Mouse (Mus musculus) G1E-ER4 (cell line): ENCODE results near the gene Taf12. TPM values are rescaled to one million over a fixed set of nuclear protein-coding genes. Genes with fewer than 3 reads are reported as not detected.

Source experiments
- GATA1 ChIP-seq: IDR thresholded peaks from one replicate; pipeline ENCODE4 v1.8.0; 2012; ENCODE audit warnings: low read length, inconsistent platforms
- polyA plus RNA-seq: library from polyadenylated mRNA; stranded (reverse); fragments of >175 nt; gene quantifications from 2 replicates; pipeline ENCODE4 v1.2.3, GENCODE M21; 2012

The Taf12 gene
- 5.8 and 22.4 TPM in 2 replicates for polyA plus RNA-seq

DNA sequence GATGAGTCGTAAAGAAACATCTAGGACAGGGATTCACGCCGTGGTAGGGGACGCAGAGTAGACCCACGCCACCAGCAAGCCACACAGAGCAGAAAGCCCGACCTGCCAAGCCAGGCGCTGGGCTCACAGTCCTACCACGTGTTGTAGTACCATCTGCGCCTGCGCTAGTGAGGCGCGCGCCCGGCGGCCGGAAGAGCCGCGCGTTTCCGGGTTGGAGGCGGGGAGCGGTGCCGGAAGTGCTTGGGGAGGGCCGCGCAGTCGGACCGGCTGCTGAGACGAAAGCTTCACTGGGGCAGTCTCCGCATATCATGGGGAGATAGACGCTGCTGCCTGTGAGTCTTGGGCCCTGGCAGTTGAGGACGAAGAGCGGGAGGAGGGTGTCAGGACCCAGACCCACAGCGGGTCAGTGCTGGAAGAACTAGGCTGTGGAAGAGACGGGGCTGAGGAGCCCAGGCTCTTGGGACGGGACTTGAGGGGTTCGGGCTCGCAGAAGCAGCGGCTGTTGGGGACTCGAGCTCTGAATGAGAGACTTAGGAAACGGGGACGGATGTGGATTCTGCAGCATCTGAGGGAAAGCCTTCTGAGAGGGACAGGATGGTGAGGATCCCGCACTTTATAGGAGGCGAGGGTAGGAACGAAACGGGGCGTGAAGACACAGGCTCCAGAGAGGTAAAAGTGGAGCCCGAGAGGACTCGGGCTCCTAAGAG lies at the start of gene Taf12:
TSS of gene Taf12 (plus strand) at position 220 of the 707 bp plus-strand sequence.
- TF ChIP-seq GATA1 = no peak

DNA sequence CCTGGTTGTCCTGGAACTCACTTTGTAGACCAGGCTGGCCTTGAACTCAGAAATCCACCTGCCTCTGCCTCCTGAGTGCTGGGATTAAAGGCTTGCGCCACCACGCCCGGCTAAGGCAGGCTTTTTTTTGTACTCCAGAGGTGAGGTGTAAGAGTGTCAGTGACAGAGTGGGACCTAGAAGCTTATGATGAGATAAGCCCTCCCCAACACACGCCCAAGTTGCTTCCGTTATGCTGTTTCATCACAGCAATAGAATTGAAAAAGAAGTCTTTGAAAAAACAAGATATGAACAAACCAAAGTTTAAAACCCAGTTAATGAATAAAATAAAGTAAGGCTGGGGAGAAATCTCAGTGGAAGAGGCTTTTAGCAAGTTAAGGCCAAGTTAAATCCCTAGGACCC lies 43.8 kb upstream of the Taf12 start:
- TF ChIP-seq GATA1 = no peak

DNA sequence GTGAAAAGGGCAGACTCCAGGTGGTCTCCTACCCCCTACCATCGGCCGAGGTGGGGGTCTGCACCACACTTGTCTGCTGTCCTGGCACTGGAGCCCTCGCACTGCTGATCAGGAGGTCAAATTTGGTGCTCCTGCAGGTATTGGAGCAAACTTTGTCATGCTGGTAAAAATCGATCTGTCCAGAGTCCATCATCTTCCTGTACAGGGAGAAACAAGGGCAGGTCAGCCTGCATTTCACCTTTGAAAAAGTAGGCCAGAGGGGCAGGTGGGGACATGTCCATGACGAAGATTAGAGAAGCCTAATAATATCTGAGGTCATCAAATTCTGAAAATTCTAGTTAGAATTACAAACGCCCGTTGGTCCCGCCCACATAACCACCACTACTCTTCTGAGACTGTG lies 39.5 kb upstream of the Taf12 start:
- no peak for TF ChIP-seq GATA1

GRCm38 (mm10) chr4:132238356-132238755 lies 35.8 kb upstream of the Taf12 start:
- TF ChIP-seq GATA1 = no peak

GRCm38 (mm10) chr4:132240367-132240766 lies 33.8 kb upstream of the Taf12 start:
- TF ChIP-seq GATA1 = no peak

DNA sequence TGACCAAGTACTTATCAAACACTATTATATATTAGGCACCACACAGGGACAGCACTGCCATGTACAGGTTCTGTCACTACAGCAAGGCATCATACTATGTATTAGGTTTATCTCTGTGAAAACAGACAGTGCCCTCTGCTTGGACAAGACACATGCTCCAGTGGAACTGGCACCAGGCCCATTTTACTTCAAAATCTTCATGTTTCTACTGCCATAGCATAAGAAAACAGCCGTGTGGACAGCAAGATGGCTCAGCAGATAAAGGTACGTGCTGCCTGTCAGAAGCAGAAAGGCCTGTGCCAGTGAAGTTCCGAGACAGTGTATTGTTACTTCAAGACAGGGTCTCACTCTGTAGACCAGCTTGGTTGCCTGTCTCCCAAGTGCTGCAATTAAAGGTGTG lies 33.0 kb upstream of the Taf12 start:
- TF ChIP-seq GATA1 = no peak

DNA sequence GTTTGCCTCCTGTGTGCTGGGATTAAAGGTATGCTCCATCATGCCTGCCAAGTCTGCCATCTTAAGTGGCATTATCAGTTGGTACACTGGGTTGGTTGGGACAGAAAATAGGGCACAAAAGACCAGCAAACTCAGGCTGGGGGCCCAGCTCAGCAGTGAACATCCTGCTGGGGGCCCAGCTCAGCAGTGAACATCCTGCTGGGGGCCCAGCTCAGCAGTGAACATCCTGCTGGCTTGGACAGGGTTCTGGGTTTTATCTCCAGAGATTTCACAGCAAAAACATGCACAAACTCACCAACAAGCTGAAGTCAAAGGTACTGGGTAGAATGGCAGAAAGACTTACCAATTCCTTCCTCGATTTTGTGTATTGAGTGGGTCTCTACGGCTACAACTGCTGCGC lies 28.5 kb upstream of the Taf12 start:
- no peak for TF ChIP-seq GATA1

GRCm38 (mm10) chr4:132247451-132247997 lies 26.7 kb upstream of the Taf12 start:
- no peak for TF ChIP-seq GATA1

GRCm38 (mm10) chr4:132251596-132251995 lies 22.6 kb upstream of the Taf12 start:
- TF ChIP-seq GATA1 = no peak

- no peak for TF ChIP-seq GATA1
These were observed 21.0 kb upstream of the Taf12 start for GRCm38 (mm10) chr4:132253128-132253527.

- no peak for TF ChIP-seq GATA1
These were observed 20.6 kb upstream of the Taf12 start for GRCm38 (mm10) chr4:132253622-132254021.

GRCm38 (mm10) chr4:132254986-132255385 lies 19.2 kb upstream of the Taf12 start:
- TF ChIP-seq GATA1 = no peak

DNA sequence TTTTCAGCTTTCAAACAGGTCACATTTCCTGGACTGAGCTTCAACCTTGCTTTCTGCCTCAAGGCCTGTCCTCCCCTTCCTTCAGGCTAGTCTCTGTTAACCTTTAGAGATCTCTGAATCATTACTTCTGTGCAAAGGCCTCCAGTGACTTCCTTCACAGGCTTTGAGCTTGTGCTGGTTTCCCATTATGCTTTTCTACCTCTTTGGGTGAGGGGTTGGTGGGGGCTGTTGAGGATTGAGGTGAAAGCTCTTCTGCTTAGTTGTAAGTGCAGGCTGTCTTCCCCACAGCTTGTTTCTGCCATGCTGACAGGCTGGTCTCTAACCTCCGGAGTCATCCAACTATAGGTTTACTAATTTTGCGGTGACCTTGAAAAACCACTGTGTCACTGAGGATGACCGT lies 17.8 kb upstream of the Taf12 start:
- no peak for TF ChIP-seq GATA1

GRCm38 (mm10) chr4:132259248-132259647 lies 14.9 kb upstream of the Taf12 start:
- no peak for TF ChIP-seq GATA1

DNA sequence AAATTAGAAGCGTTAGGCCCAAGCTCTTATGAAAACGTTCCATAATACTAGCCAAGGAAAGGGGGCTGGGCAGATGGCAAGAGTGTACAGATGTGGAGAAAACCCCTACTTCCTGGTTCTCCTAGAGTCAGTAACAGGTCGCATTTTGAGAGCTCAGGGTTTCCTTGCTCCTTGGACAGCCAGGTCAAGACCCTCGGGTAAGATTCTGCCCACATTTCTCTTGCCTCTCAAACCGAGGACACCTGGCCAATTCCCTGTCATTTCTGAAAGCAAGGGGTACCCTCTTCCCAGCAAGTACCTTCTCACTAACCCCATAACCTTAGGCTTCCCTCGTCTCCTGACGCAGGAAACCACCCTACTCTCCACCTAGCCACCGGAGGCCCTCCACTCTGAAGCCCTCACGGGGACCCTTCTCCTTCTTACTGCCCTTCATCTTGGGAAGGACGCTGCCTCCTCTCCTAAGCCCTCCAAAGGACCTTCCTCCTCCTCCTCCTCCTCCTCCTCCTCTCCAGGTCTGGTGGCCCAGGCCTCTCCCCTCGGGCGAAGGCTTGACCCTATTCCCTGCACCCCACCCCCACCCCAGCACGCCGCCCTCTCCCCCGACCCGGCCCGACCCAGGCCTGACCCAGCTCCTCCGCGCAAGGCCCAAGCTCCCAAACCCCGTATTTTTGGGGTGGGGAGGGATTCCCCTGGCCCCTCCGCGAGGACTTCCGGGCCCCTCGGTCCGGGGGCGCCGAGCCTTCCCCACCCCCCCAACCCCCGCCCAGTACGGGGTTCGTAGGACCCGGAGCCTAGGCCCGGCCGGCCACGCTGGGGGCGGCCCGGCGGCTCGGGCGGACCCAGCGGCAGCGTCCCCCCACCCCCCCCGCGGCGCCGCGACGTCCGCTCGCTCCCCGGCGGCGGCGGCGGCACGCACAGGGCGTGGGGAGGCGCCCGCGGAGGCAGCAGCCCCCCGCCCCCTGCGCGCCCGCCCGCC lies 13.5 kb upstream of the Taf12 start:
- TF ChIP-seq GATA1 = no peak
